Mouse (Mus musculus): ENCODE results near the gene Alcam.

Alcam gene

GRCm38 (mm10) chr16:52368521-52368920, 85.4 kb downstream of the Alcam start:
- no peak for DNase-seq (ENCODE audit: low spot score in 2 of 2)

- DNase-seq (ENCODE audit: low spot score in 2 of 2): no peak
Observed at GRCm38 (mm10) chr16:52366915-52367314, 87.0 kb downstream of the Alcam start.

- DNase-seq (ENCODE audit: low spot score in 2 of 2): no peak
Observed at GRCm38 (mm10) chr16:52363944-52364511, 89.8 kb downstream of the Alcam start.

- no peak for DNase-seq (ENCODE audit: low spot score in 2 of 2)
Observed at GRCm38 (mm10) chr16:52343467-52344033, 110.3 kb downstream of the Alcam start.

GRCm38 (mm10) chr16:52342694-52343466, 111.0 kb downstream of the Alcam start:
- DNase-seq (ENCODE audit: low spot score in 2 of 2): no peak

- DNase-seq (ENCODE audit: low spot score in 2 of 2): no peak
Observed at GRCm38 (mm10) chr16:52334084-52334483, 119.8 kb downstream of the Alcam start.

GRCm38 (mm10) chr16:52333631-52334030, 120.2 kb downstream of the Alcam start:
- no peak for DNase-seq (ENCODE audit: low spot score in 2 of 2)

GRCm38 (mm10) chr16:52331341-52331830, 122.5 kb downstream of the Alcam start:
- DNase-seq (ENCODE audit: low spot score in 2 of 2): no peak

GRCm38 (mm10) chr16:52329420-52329819, 124.5 kb downstream of the Alcam start:
- DNase-seq (ENCODE audit: low spot score in 2 of 2): no peak

GRCm38 (mm10) chr16:52319229-52319628, 134.6 kb downstream of the Alcam start:
- DNase-seq (ENCODE audit: low spot score in 2 of 2): no peak

GRCm38 (mm10) chr16:52311073-52311472, 142.8 kb downstream of the Alcam start:
- peak; percentile 19 to 70 for DNase-seq (ENCODE audit: low spot score in 2 of 2)

- DNase-seq (ENCODE audit: low spot score in 2 of 2): no peak
Observed at GRCm38 (mm10) chr16:52307016-52307415, 146.9 kb downstream of the Alcam start.

GRCm38 (mm10) chr16:52303532-52303902, 150.4 kb downstream of the Alcam start:
- no peak for DNase-seq (ENCODE audit: low spot score in 2 of 2)

- DNase-seq (ENCODE audit: low spot score in 2 of 2): no peak
Observed at GRCm38 (mm10) chr16:52302790-52303531, 150.9 kb downstream of the Alcam start.

- DNase-seq (ENCODE audit: low spot score in 2 of 2): no peak
Observed at GRCm38 (mm10) chr16:52301730-52302129, 152.1 kb downstream of the Alcam start.

GRCm38 (mm10) chr16:52296376-52296775, 157.5 kb downstream of the Alcam start:
- DNase-seq (ENCODE audit: low spot score in 2 of 2): no peak

- DNase-seq (ENCODE audit: low spot score in 2 of 2): no peak
Observed at GRCm38 (mm10) chr16:52295535-52295934, 158.3 kb downstream of the Alcam start.

- DNase-seq (ENCODE audit: low spot score in 2 of 2): no peak
Observed at GRCm38 (mm10) chr16:52292440-52293048, 161.3 kb downstream of the Alcam start.

- DNase-seq (ENCODE audit: low spot score in 2 of 2): no peak
Observed at GRCm38 (mm10) chr16:52280186-52280585, 173.7 kb downstream of the Alcam start.

- no peak for DNase-seq (ENCODE audit: low spot score in 2 of 2)
Observed at GRCm38 (mm10) chr16:52265066-52265465, 188.8 kb downstream of the Alcam start.

- DNase-seq (ENCODE audit: low spot score in 2 of 2): no peak
Observed at GRCm38 (mm10) chr16:52263751-52264150, 190.1 kb downstream of the Alcam start.

- no peak for DNase-seq (ENCODE audit: low spot score in 2 of 2)
Observed at GRCm38 (mm10) chr16:52262582-52262981, 191.3 kb downstream of the Alcam start.
